Mouse (Mus musculus): ENCODE data around the gene Atxn7l1. TPM values are rescaled to one million over a fixed set of nuclear protein-coding genes. Genes with fewer than 3 reads are reported as not detected.

Atxn7l1 gene
- polyA plus RNA-seq, 1 experiment from 2014 or later: 7.8 TPM

GRCm38 (mm10) chr12:33345773-33346435, 198.4 kb downstream of the Atxn7l1 start:
- H3K9me3 ChIP-seq (replicated peaks): no peaks in the 10 kb centered on the region; the same call in 1 of the 2 replicates
- H3K4me2 ChIP-seq: peak overlapping the region; percentile 49
- H3K36me3 ChIP-seq: peaks cover 11% of the 10 kb centered on the region
- H3K4me1 ChIP-seq (replicated peaks): peaks cover 34% of the 10 kb centered on the region
- WGBS: 31% methylated on average over 23 of the region's 23 CpGs
- peak; percentile 49; the same call in 1 of the 2 replicates for ATAC-seq (replicated peaks; ENCODE audit: insufficient number of reproducible peaks, insufficient read depth, low FRiP score, low read depth)
- peaks cover 4% of the 10 kb centered on the region; the same call in 1 of the 2 replicates for H3K27me3 ChIP-seq
- H3K4me3 ChIP-seq: 0 out of 2 replicates have a peak overlapping the region, but pooled peaks have one; percentile 2
- H3K9ac ChIP-seq: no peak overlapping the region
- H3K27ac ChIP-seq: no peak overlapping the region

DNA sequence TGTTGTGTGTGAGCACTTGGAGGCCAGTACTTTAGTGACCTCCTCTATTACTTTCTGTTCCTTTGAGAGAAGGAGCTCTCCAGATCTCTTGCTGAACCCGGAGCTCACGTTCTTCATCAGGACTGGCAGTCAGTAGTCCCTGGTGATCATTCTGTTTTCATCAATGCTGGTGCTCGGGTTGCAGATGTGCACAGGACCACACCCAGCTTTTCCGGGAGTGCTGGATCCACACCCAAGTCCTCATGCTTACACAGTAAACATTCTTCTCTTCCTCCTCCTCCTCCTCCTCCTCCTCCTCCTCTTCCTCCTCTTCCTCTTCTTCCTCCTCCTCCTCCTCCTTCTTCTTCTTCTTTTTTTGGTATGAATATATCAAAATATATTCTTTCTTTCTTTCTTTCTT, 205.2 kb downstream of the Atxn7l1 start:
- H3K27me3 ChIP-seq: no peaks in the 10 kb centered on the region
- no peaks in the 10 kb centered on the region for H3K4me1 ChIP-seq (replicated peaks)
- H3K27ac ChIP-seq: no peak overlapping the region
- H3K9ac ChIP-seq: no peak overlapping the region
- H3K4me2 ChIP-seq: no peak overlapping the region
- H3K9me3 ChIP-seq (replicated peaks): no peaks in the 10 kb centered on the region; the same call in 1 of the 2 replicates
- ATAC-seq (replicated peaks; ENCODE audit: insufficient number of reproducible peaks, insufficient read depth, low FRiP score, low read depth): no peak
- H3K4me3 ChIP-seq: no peak overlapping the region
- H3K36me3 ChIP-seq: peaks cover 15% of the 10 kb centered on the region
- WGBS: 72% methylated on average over 4 of the region's 4 CpGs

DNA sequence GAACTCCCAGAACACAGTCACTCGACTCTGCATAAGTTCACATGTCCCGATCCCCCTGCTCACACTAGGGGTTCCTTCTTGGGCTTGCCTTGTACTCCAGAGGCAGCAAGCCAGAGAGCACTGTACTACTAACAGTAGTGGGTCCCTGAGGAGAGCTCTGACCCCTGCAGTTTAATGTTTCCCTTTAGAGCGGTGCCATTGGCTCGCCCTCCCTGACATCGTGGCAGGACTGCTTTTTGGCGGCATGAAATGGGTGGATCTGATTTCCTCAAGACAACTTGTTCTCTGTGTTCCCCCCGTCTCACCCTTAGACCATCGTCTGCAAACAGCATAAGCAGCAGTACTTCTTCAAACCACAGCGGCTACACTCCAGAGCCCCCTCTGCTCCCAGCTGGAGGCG, 210.9 kb downstream of the Atxn7l1 start:
- H3K4me3 ChIP-seq: no peak overlapping the region
- H3K9me3 ChIP-seq (replicated peaks): no peaks in the 10 kb centered on the region
- H3K27me3 ChIP-seq: no peaks in the 10 kb centered on the region
- no peak overlapping the region for H3K9ac ChIP-seq
- no peaks in the 10 kb centered on the region; the same call in 1 of the 2 replicates for H3K36me3 ChIP-seq
- no peak for ATAC-seq (replicated peaks; ENCODE audit: insufficient number of reproducible peaks, insufficient read depth, low FRiP score, low read depth)
- WGBS: 86% methylated on average over 10 of the region's 10 CpGs
- no peak overlapping the region for H3K4me2 ChIP-seq
- H3K27ac ChIP-seq: no peak overlapping the region
- H3K4me1 ChIP-seq (replicated peaks): peaks cover 11% of the 10 kb centered on the region

GRCm38 (mm10) chr12:33359209-33359608, 211.7 kb downstream of the Atxn7l1 start:
- WGBS: 84% methylated on average over 7 of the region's 7 CpGs
- no peak for ATAC-seq (replicated peaks; ENCODE audit: insufficient number of reproducible peaks, insufficient read depth, low FRiP score, low read depth)
- Histone ChIP-seq H3K4me2 (no peak overlapping the region), H3K9ac (no peak overlapping the region), H3K4me1 (replicated peaks) (peaks cover 11% of the 10 kb centered on the region), H3K9me3 (replicated peaks) (no peaks in the 10 kb centered on the region), H3K4me3 (no peak overlapping the region), H3K27ac (no peak overlapping the region), H3K27me3 (no peaks in the 10 kb centered on the region), H3K36me3 (no peaks in the 10 kb centered on the region)

DNA sequence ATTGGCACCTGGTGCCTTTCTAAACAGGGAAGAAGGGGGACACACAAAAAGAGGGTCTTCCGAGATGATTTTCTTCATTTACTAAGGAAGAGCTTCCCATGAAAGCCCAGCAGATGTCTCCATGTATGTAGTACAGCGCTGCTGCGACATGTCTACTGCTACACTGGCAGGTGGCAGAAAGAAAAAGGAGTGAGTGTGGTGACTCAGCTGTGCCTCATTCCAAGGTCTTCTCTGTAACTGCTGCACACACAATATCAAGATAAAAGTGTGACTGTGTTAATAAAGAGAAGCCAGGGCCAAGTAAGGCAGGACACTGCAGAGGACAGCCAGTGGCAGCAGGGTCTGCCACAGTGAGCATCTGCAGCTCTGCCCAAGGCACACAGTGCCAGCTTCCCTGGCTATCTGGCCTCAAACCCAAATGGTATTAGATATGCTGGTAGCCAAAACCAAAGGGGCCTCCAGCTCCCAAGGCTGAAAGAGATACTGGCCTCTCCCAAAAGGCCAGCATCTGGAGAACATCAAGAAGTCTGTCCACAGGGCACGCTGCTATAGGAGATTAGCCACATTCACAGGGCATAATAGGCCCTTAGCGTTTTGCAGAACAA, 212.5 kb downstream of the Atxn7l1 start:
- no peaks in the 10 kb centered on the region for H3K36me3 ChIP-seq
- H3K27me3 ChIP-seq: no peaks in the 10 kb centered on the region
- no peak for ATAC-seq (replicated peaks; ENCODE audit: insufficient number of reproducible peaks, insufficient read depth, low FRiP score, low read depth)
- H3K27ac ChIP-seq: no peak overlapping the region
- no peak overlapping the region for H3K9ac ChIP-seq
- no peak overlapping the region for H3K4me2 ChIP-seq
- 68% methylated on average over 5 of the region's 5 CpGs for WGBS
- H3K9me3 ChIP-seq (replicated peaks): no peaks in the 10 kb centered on the region
- H3K4me1 ChIP-seq (replicated peaks): peaks cover 11% of the 10 kb centered on the region
- H3K4me3 ChIP-seq: no peak overlapping the region

- 34% methylated on average over 6 of the region's 6 CpGs for WGBS
- no peak for ATAC-seq (replicated peaks; ENCODE audit: insufficient number of reproducible peaks, insufficient read depth, low FRiP score, low read depth)
- Histone ChIP-seq H3K9me3 (replicated peaks) (no peaks in the 10 kb centered on the region), H3K27me3 (no peaks in the 10 kb centered on the region), H3K9ac (no peak overlapping the region), H3K27ac (no peak overlapping the region), H3K4me3 (no peak overlapping the region), H3K4me1 (replicated peaks) (peaks cover 11% of the 10 kb centered on the region), H3K4me2 (no peak overlapping the region), H3K36me3 (no peaks in the 10 kb centered on the region)
These were observed 213.2 kb downstream of the Atxn7l1 start for GRCm38 (mm10) chr12:33360729-33361128.

- Histone ChIP-seq H3K27me3 (no peaks in the 10 kb centered on the region), H3K27ac (no peak overlapping the region), H3K4me3 (no peak overlapping the region), H3K36me3 (peaks cover 7% of the 10 kb centered on the region; the same call in 1 of the 2 replicates), H3K4me2 (no peak overlapping the region), H3K9me3 (replicated peaks) (no peaks in the 10 kb centered on the region), H3K4me1 (replicated peaks) (peaks cover 11% of the 10 kb centered on the region), H3K9ac (no peak overlapping the region)
- ATAC-seq (replicated peaks; ENCODE audit: insufficient number of reproducible peaks, insufficient read depth, low FRiP score, low read depth): no peak
- 88% methylated on average over 8 of the region's 8 CpGs for WGBS
These were observed 217.0 kb downstream of the Atxn7l1 start for GRCm38 (mm10) chr12:33364511-33364910.

DNA sequence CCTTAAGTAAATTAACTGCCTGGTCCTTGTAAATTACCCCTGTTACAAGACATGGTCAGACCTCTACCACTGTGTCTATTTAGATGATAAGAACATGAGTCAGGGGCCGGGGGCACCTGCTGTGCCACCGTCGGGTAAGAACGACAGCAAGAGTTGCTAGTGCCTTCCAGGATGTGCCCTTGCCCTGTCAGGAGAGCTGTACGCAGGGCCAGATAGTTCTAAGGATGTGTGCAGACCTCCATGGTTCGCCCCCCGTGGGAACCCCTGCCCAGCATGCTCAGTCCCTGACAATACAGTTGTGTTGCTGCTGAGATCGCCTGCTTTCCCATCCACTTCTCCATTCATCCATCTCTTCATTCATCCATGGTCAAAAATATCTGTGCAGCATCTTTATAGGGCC, 217.6 kb downstream of the Atxn7l1 start:
- Histone ChIP-seq H3K4me2 (no peak overlapping the region), H3K9me3 (replicated peaks) (no peaks in the 10 kb centered on the region), H3K4me1 (replicated peaks) (peaks cover 8% of the 10 kb centered on the region), H3K36me3 (peaks cover 7% of the 10 kb centered on the region; the same call in 1 of the 2 replicates), H3K9ac (no peak overlapping the region), H3K4me3 (no peak overlapping the region), H3K27ac (no peak overlapping the region), H3K27me3 (no peaks in the 10 kb centered on the region)
- no peak for ATAC-seq (replicated peaks; ENCODE audit: insufficient number of reproducible peaks, insufficient read depth, low FRiP score, low read depth)
- WGBS: 86% methylated on average over 8 of the region's 8 CpGs

DNA sequence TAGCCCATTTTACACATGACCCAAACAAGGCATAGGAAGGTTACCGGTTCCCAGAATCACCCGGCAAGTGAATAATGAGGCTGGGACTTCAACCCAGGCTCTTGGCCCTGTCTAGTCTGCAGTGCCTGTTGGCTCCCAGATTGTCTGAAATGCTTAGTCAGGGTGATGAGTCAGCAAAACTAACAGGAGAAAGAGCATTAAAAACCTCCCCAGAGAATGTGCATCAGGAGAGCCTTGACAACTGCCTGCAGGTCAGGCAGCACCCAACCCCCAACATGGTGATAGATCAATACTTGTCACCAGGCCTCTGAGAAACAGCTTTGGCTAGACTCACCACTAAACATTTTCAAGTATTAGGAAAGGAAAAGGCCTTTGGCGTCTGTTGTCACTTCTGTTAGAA, 222.1 kb downstream of the Atxn7l1 start:
- 84% methylated on average over 3 of the region's 3 CpGs for WGBS

GRCm38 (mm10) chr12:33379624-33380445, 232.3 kb downstream of the Atxn7l1 start:
- H3K36me3 ChIP-seq: no peaks in the 10 kb centered on the region
- H3K9me3 ChIP-seq (replicated peaks): no peaks in the 10 kb centered on the region
- no peak overlapping the region for H3K9ac ChIP-seq
- peak overlapping the region; percentile 55 for H3K4me2 ChIP-seq
- H3K27ac ChIP-seq: no peak overlapping the region
- H3K4me1 ChIP-seq (replicated peaks): 0 out of 2 replicates have a peak, but pooled peaks cover 5% of the 10 kb centered on the region
- ATAC-seq (replicated peaks; ENCODE audit: insufficient number of reproducible peaks, insufficient read depth, low FRiP score, low read depth): peak; percentile 58; the same call in 1 of the 2 replicates
- H3K4me3 ChIP-seq: peak overlapping the region; percentile 37
- WGBS: 16% methylated on average over 22 of the region's 22 CpGs
- H3K27me3 ChIP-seq: 0 out of 2 replicates have a peak, but pooled peaks cover 6% of the 10 kb centered on the region

More for the DNA sequence above, 222.1 kb downstream of the Atxn7l1 start:
- no peak overlapping the region for H3K9ac ChIP-seq
- no peak for ATAC-seq (replicated peaks; ENCODE audit: insufficient number of reproducible peaks, insufficient read depth, low FRiP score, low read depth)
- no peak overlapping the region for H3K4me3 ChIP-seq
- no peaks in the 10 kb centered on the region for H3K9me3 ChIP-seq (replicated peaks)
- H3K4me1 ChIP-seq (replicated peaks): no peaks in the 10 kb centered on the region
- H3K27ac ChIP-seq: no peak overlapping the region
- peaks cover 7% of the 10 kb centered on the region; the same call in 1 of the 2 replicates for H3K36me3 ChIP-seq
- no peak overlapping the region for H3K4me2 ChIP-seq
- peaks cover 3% of the 10 kb centered on the region; the same call in 1 of the 2 replicates for H3K27me3 ChIP-seq

GRCm38 (mm10) chr12:33388842-33389241, 241.3 kb downstream of the Atxn7l1 start:
- 11% methylated on average over 5 of the region's 5 CpGs for WGBS
- Histone ChIP-seq H3K9ac (no peak overlapping the region), H3K4me3 (no peak overlapping the region), H3K27me3 (peaks cover 6% of the 10 kb centered on the region; the same call in 1 of the 2 replicates), H3K9me3 (replicated peaks) (no peaks in the 10 kb centered on the region), H3K27ac (no peak overlapping the region), H3K36me3 (no peaks in the 10 kb centered on the region), H3K4me2 (no peak overlapping the region), H3K4me1 (replicated peaks) (no peaks in the 10 kb centered on the region)
- no peak for ATAC-seq (replicated peaks; ENCODE audit: insufficient number of reproducible peaks, insufficient read depth, low FRiP score, low read depth)
